Mouse (Mus musculus) kidney, postnatal 25 days (tissue): ENCODE measurements around the gene Asrgl1.
"Not testable (repeated sequence)": the region's sequence is repeated elsewhere in the genome, so short reads cannot be mapped to it uniquely, and the experiment has no call there.

Experiments
- DNase-seq, 2 experiments: peaks; one replicate each; pipeline ENCODE4 v3.0.0; 2021; ENCODE audit warnings: mixed read lengths in 2 of 2

Asrgl1 gene

DNA sequence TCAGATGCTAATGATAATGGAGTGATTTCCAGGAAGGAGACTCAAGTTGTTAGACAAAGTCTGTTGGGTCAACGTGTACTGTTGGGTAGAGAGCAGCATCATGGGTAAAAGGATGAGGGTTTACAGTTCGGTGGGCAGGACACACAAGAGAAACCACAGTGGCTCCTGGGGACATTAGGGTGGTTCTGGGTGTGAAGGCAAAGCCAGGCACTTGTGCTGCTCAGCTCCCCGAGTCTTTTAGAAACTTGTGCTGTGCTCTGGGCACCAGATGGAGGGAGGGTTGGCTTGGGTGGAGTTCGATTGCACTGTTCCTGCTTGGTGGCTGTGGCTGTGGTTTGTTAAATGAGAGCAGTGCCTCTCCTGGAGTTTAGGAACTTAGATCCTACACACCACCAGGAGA lies 31.4 kb downstream of the Asrgl1 start:
- no peak for DNase-seq

- no peak for DNase-seq
Measured at GRCm38 (mm10) chr19:9101062-9101457, 34.4 kb downstream of the Asrgl1 start.

- no peak for DNase-seq
Measured at GRCm38 (mm10) chr19:9100297-9101061, 35.0 kb downstream of the Asrgl1 start.

- no peak for DNase-seq
Measured at GRCm38 (mm10) chr19:9099751-9100150, 35.7 kb downstream of the Asrgl1 start.

DNA sequence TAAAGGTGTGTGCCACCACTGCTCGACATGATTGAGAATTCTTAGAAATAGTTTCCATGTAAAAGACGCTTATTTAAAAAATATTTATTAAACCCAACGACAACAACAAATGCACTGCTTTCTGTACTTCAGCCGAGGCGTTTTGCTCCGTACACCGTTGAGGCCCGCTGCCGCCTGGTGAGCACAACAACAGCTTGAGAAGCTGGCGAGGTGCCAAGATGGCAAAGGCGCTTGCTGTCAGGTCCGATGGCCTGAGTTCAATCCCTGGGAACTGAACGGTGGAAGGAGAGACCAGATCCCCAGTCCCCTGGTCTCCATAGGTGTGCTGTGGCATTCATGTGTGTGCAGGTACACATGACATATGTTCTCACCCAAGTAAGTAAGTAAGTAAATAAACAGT lies 38.0 kb downstream of the Asrgl1 start:
- no peak for DNase-seq

GRCm38 (mm10) chr19:9095111-9095510 lies 40.3 kb downstream of the Asrgl1 start:
- DNase-seq: no peak

- DNase-seq: no peak
Measured at GRCm38 (mm10) chr19:9090709-9091108, 44.7 kb downstream of the Asrgl1 start.

GRCm38 (mm10) chr19:9090191-9090590 lies 45.2 kb downstream of the Asrgl1 start:
- DNase-seq: no peak

- DNase-seq: no peak
Measured at GRCm38 (mm10) chr19:9087821-9088220, 47.6 kb downstream of the Asrgl1 start, which contains the start of gene Scgb1a1. Gene Scgb1a1, minus strand, starts transcription at chr19:9087958.

- not testable (repeated sequence) for DNase-seq
Measured at GRCm38 (mm10) chr19:9083892-9084291, 51.5 kb downstream of the Asrgl1 start.

- no peak for DNase-seq
Measured at GRCm38 (mm10) chr19:9083010-9083355, 52.5 kb downstream of the Asrgl1 start.

GRCm38 (mm10) chr19:9082191-9083009 lies 53.0 kb downstream of the Asrgl1 start:
- peak; percentile 87 for DNase-seq

- no peak for DNase-seq
Measured at GRCm38 (mm10) chr19:9081311-9082190, 53.9 kb downstream of the Asrgl1 start.

- DNase-seq: no peak
Measured at GRCm38 (mm10) chr19:9079916-9080315, 55.5 kb downstream of the Asrgl1 start.

DNA sequence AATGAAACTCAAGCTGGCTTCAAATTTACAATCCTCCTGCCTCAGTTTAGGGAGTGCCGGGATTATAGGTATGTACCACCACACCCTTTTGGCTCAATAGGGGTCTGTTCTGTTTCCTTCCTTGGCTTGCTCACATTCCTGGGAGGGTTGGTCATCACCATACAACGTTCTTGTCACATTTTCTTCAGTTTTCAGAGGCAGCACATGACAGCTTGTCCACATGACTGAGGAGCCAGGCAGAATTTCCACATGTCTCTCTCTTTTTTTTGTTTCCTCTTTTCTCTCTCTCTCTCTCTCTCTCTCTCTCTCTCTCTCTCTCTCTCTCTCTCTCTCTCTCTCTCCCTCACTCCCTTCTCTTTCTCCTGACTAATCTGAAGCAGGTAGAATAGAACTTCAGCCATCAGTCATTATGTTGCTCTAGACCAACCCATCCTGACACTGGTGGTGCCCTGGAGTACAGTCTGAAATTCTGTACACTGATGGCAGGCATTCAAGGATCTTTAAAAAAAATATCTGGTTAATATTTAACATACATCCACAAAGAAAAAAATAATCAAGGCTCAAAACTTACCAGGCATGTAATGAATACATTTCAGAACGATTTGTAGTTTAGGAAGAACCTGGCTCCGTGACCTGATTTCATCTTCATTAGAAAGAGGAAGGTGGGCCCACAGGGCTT lies 58.3 kb downstream of the Asrgl1 start:
- no peak for DNase-seq

DNA sequence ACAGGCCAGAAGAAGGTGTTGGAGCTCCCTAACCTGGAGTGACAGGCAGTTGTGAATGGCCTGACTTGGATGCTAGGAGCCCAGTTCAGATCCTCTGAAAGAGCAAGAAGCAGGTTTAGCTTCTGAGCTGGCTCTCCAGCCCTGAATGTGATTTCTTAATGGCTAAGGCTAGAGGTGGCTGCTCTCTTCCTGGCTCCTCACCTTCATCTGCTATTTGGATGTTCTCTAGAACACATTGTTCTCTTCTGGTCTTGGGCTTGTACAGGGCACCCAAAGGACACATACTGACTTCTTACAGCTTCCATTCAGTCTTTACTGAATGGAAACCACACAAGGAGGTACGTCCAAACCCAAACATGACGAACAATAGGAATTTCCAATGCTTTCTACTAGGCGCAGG lies 59.4 kb downstream of the Asrgl1 start:
- DNase-seq: no peak

DNA sequence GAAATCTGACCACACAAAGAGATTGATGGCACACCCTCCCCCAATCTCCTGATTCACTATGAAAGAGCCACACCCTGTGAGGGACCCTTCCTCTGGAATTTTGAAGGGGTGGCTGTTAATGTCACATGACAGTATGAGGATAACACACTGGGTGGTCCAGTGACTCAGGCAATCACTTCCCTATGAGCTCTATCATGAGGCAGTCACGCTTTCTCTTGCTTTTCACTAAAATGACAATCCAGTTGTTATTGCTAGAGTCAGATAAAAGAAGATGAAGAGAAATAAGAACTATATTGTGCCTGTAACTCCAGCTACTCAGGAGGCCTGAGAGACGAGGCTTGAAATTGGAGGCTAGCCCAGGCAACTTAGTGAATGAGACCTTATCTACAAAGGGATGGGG lies 59.9 kb downstream of the Asrgl1 start:
- no peak for DNase-seq

DNA sequence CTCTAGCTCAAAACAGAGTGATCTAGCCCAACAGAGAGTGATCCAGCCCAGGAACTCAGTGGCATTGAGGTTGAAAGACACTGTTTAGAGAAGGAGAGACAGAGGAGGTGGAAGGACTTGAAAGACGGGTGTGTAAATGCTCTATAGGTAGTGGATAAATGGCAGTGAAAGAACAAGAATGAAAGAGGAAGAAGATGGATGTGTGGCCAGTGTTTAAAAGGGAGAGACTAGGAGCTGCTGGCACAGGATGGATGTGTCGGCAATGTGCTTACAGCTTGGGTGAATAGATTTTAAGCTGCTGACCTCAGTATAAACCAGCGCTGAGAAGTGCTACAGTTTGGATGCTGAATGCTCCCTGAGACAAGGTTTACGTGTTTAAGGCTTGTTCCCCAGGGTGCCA lies 61.0 kb downstream of the Asrgl1 start:
- DNase-seq: no peak

- DNase-seq: no peak
Measured at GRCm38 (mm10) chr19:9073776-9074411, 61.5 kb downstream of the Asrgl1 start.

DNA sequence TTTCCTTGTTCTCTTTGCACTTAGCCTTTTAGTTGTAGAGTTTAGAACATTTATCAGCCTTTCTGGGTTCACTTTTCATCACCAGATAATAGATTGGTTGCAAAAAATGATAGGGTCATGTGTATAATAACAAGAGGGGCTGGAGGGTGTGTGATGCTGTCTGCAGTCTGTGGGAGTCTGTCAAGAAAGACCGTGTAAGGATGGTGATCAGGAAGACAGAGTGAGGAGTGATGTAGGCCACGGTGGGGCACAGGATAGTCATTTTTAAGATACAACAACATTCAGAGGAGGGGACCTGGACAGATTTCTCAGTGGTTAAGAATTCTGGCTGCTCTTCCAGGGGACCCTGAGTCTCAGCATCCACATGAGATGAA lies 63.3 kb downstream of the Asrgl1 start:
- no peak for DNase-seq

DNA sequence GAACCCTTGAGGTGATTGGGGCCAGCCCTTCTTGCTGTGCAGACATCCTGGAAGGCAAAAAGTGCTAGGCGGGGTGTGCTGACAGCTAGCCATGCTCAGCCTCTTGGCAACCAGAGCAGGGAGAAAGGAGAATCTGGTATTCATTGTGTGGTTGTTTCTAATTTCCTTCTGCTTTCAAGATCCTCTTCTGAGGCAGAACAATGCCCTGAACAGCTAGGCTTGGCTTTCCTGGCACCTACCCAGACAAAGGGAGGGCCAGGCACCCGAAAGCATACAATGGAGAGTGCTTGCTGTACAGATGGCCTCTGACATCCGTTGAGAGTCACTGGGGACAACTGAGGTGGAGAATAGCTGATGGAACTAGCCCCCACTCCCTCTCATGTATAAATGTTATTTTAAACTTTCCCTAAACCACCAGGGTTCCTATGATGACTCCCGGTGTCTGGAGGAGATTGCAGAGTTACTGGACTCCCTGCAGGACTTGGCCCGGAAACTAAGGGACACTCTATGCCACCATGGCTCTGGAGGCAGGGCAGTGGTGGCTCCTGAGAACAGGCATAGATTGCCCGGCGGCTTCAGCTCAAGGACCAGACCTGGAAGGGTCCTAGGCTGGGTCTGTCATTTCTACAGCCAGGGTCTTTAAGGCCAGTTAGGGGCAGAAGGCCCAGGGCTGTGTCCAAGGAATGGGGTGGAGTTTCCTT lies 63.8 kb downstream of the Asrgl1 start:
- peak; percentile 72 to 82 for DNase-seq
